Mouse (Mus musculus): Measurements from ENCODE around the gene Trpv3. TPM values are rescaled to one million over a fixed set of nuclear protein-coding genes. Genes with fewer than 3 reads are reported as not detected.

The Trpv3 gene
- 0.03 and 0.07 TPM in 2 replicates for polyA plus RNA-seq (2015; fragmentation: Nextera tagmentation; extraction: Ambion mirVana)

DNA sequence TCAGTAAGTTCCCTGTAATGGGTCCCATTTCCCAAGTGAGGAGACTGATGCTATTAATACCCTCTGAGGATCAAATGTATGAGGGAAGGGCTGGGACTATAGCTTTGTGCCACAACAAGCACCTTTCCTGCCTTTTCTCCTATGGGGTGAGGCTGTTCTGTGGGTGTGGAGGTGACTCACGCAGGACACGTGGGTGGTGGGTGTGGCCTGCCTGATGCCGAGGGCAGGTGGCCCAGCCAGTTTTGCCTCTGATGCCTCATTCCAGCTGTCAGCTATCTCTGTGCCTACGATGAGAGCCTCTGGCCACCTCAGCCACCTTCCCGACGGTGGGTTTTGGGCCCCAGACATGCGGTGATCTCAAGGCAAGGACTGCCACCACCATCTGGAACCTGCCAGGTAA is at the start of gene Trpv3:
Gene Trpv3 (plus strand): TSS at position 122 of the 400 bp plus-strand sequence.

DNA sequence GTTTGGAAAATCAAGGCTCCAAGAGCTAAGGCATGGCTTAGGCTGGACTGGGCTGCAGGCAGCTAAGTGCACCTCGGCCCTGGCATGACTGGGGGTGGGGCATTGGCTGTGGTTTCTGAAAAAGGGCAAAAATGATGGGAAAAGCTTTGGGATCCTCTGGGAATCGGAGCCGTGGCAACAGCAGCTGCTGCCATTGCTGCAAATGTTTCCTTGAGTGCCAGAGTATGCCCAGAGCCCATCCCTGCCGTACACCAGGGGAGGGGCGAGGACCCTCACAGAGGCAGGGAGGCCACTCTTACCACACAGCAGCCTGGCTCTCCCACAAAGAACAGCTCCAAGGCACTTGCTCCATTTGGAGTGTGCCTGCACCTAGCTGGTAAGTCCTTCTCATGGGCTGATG is 33.2 kb upstream of the Trpv3 start, which contains the start of gene Trpv1:
Gene Trpv1 (plus strand): TSS at position 301 of the 400 bp plus-strand sequence.

DNA sequence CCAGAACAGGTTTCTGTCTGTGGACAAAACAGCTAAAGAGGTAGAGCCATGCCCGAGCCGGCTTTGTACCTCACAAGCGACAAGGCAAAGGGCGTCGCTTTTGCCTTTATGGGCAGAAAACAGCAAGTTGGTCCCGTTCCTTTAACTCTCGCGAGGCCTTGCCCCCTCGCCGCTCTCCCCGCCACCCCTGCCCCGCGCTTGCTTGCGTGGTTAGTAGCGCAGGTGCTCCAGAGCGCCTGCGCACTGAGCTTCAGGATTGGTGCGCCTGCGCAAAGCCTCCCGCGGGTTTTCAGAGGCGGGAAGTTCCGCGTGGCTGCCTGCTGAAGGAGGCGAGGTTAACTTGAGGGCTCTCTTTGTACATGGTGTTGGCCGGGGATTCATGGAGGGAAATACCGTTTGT is 62.3 kb downstream of the Trpv3 start, which contains the start of the genes Aspa, Gm49340 and Spata22:
Gene Aspa (minus strand): TSS at position 155 of the 400 bp plus-strand sequence.
Gene Gm49340 (plus strand): TSS at position 300 of the 400 bp plus-strand sequence.
Gene Spata22 (plus strand): TSS at position 300 of the 400 bp plus-strand sequence.

Other genes starting within 250 kb of the Trpv3 start
- gene Camkk1, start 248.4 kb upstream of the Trpv3 start, polyA plus RNA-seq (2015; fragmentation: Nextera tagmentation; extraction: Ambion mirVana) = 3.0 and 3.9 TPM in 2 replicates
- gene Ncbp3, start 219.6 kb upstream of the Trpv3 start, polyA plus RNA-seq (2015; fragmentation: Nextera tagmentation; extraction: Ambion mirVana) = 5.2 and 5.8 TPM in 2 replicates
- gene Itgae, start 176.8 kb upstream of the Trpv3 start, polyA plus RNA-seq (2015; fragmentation: Nextera tagmentation; extraction: Ambion mirVana) = 0.15 and 0.18 TPM in 2 replicates
- 2.4 and 2.9 TPM in 2 replicates for gene Haspin, start 129.1 kb upstream of the Trpv3 start, polyA plus RNA-seq (2015; fragmentation: Nextera tagmentation; extraction: Ambion mirVana)
- 7.3 and 8.1 TPM in 2 replicates for gene P2rx5, start 107.0 kb upstream of the Trpv3 start, polyA plus RNA-seq (2015; fragmentation: Nextera tagmentation; extraction: Ambion mirVana)
- gene Emc6, start 90.4 kb upstream of the Trpv3 start, polyA plus RNA-seq (2015; fragmentation: Nextera tagmentation; extraction: Ambion mirVana) = 175 and 184 TPM in 2 replicates
- gene Tax1bp3, start 90.3 kb upstream of the Trpv3 start, polyA plus RNA-seq (2015; fragmentation: Nextera tagmentation; extraction: Ambion mirVana) = 104 and 115 TPM in 2 replicates
- 10.9 and 11.1 TPM in 2 replicates for gene Ctns, start 68.3 kb upstream of the Trpv3 start, polyA plus RNA-seq (2015; fragmentation: Nextera tagmentation; extraction: Ambion mirVana)
- 1.8 and 2.6 TPM in 2 replicates for gene Shpk, start 67.9 kb upstream of the Trpv3 start, polyA plus RNA-seq (2015; fragmentation: Nextera tagmentation; extraction: Ambion mirVana)
- 0.12 and 0.26 TPM in 2 replicates for gene Trpv1, start 33.1 kb upstream of the Trpv3 start, polyA plus RNA-seq (2015; fragmentation: Nextera tagmentation; extraction: Ambion mirVana)
- gene Aspa, start 62.2 kb downstream of the Trpv3 start, polyA plus RNA-seq (2015; fragmentation: Nextera tagmentation; extraction: Ambion mirVana) = 4.4 and 6.5 TPM in 2 replicates
- gene Gm49340, start 62.4 kb downstream of the Trpv3 start, polyA plus RNA-seq (2015; fragmentation: Nextera tagmentation; extraction: Ambion mirVana) = not detected in 2 replicates
- 0.10 TPM in 1 of 2 replicates, not detected in the other for gene Spata22, start 62.4 kb downstream of the Trpv3 start, polyA plus RNA-seq (2015; fragmentation: Nextera tagmentation; extraction: Ambion mirVana)
- gene Olfr20, start 83.4 kb downstream of the Trpv3 start, polyA plus RNA-seq (2015; fragmentation: Nextera tagmentation; extraction: Ambion mirVana) = not detected in 2 replicates
- not detected in 2 replicates for gene Olfr376, start 103.9 kb downstream of the Trpv3 start, polyA plus RNA-seq (2015; fragmentation: Nextera tagmentation; extraction: Ambion mirVana)
- not detected in 2 replicates for gene Olfr1, start 132.2 kb downstream of the Trpv3 start, polyA plus RNA-seq (2015; fragmentation: Nextera tagmentation; extraction: Ambion mirVana)
- not detected in 2 replicates for gene Olfr378, start 161.1 kb downstream of the Trpv3 start, polyA plus RNA-seq (2015; fragmentation: Nextera tagmentation; extraction: Ambion mirVana)
- not detected in 2 replicates for gene Olfr380, start 190.1 kb downstream of the Trpv3 start, polyA plus RNA-seq (2015; fragmentation: Nextera tagmentation; extraction: Ambion mirVana)
- not detected in 2 replicates for gene Olfr381, start 224.2 kb downstream of the Trpv3 start, polyA plus RNA-seq (2015; fragmentation: Nextera tagmentation; extraction: Ambion mirVana)
- gene Olfr382, start 249.8 kb downstream of the Trpv3 start, polyA plus RNA-seq (2015; fragmentation: Nextera tagmentation; extraction: Ambion mirVana) = not detected in 2 replicates